Mouse (Mus musculus) inflammation-experienced regulatory T-cells, adult 6 months (primary cell): ENCODE data around the gene Zfp981. TPM values are rescaled to one million over a fixed set of nuclear protein-coding genes. Genes with fewer than 3 reads are reported as not detected.
"Not testable (repeated sequence)": the region's sequence is repeated elsewhere in the genome, so short reads cannot be mapped to it uniquely, and the experiment has no call there.

Experiments used
- ATAC-seq: one replicate; pipeline ENCODE4 v1.8.0; 2017
- polyA plus RNA-seq, 3 experiments: library from polyadenylated mRNA; unstranded; fragments of 100-300 nt; shearing (Covaris generic); gene quantifications; one replicate each; pipeline ENCODE4 v1.2.1; 2017

Gene Zfp981
- polyA plus RNA-seq = under 1 TPM in 2 of 3 experiments, not detected in 1; 0.20 to 0.40 TPM

- not testable (repeated sequence) for ATAC-seq
These were observed at the start of gene Zfp981 for GRCm38 (mm10) chr4:146501727-146502126. Zfp981 (plus strand) TSS chr4:146502027.

GRCm38 (mm10) chr4:146452576-146452975, 49.3 kb upstream of the Zfp981 start:
- ATAC-seq = not testable (repeated sequence)

- ATAC-seq = not testable (repeated sequence)
These were observed 47.7 kb upstream of the Zfp981 start for GRCm38 (mm10) chr4:146454170-146454569.

GRCm38 (mm10) chr4:146454896-146455295, 46.9 kb upstream of the Zfp981 start:
- no peak for ATAC-seq

- ATAC-seq = no peak
These were observed 46.5 kb upstream of the Zfp981 start for GRCm38 (mm10) chr4:146455321-146455721.

GRCm38 (mm10) chr4:146456061-146456726, 45.6 kb upstream of the Zfp981 start:
- no peak for ATAC-seq

GRCm38 (mm10) chr4:146457126-146457525, 44.7 kb upstream of the Zfp981 start:
- no peak for ATAC-seq

GRCm38 (mm10) chr4:146457720-146458119, 44.1 kb upstream of the Zfp981 start:
- no peak for ATAC-seq

- not testable (repeated sequence) for ATAC-seq
These were observed 42.0 kb upstream of the Zfp981 start for GRCm38 (mm10) chr4:146459822-146460221.

GRCm38 (mm10) chr4:146460685-146461084, 41.1 kb upstream of the Zfp981 start:
- not testable (repeated sequence) for ATAC-seq

- ATAC-seq = not testable (repeated sequence)
These were observed 38.0 kb upstream of the Zfp981 start for GRCm38 (mm10) chr4:146463649-146464351.

GRCm38 (mm10) chr4:146469984-146470383, 31.8 kb upstream of the Zfp981 start:
- not testable (repeated sequence) for ATAC-seq

- ATAC-seq = not testable (repeated sequence)
These were observed 27.6 kb upstream of the Zfp981 start for GRCm38 (mm10) chr4:146474181-146474580.

GRCm38 (mm10) chr4:146474716-146475676, 26.8 kb upstream of the Zfp981 start:
- not testable (repeated sequence) for ATAC-seq

- not testable (repeated sequence) for ATAC-seq
These were observed 25.6 kb upstream of the Zfp981 start for GRCm38 (mm10) chr4:146476260-146476659.

- ATAC-seq = not testable (repeated sequence)
These were observed 24.9 kb upstream of the Zfp981 start for GRCm38 (mm10) chr4:146476959-146477358.

- ATAC-seq = not testable (repeated sequence)
These were observed 21.3 kb upstream of the Zfp981 start for GRCm38 (mm10) chr4:146480376-146481096.

- ATAC-seq = not testable (repeated sequence)
These were observed 19.3 kb upstream of the Zfp981 start for GRCm38 (mm10) chr4:146482546-146482945.

GRCm38 (mm10) chr4:146483571-146484280, 18.1 kb upstream of the Zfp981 start:
- not testable (repeated sequence) for ATAC-seq

- not testable (repeated sequence) for ATAC-seq
These were observed 17.2 kb upstream of the Zfp981 start for GRCm38 (mm10) chr4:146484676-146485075.
